Mouse (Mus musculus) midbrain, embryonic 15.5 days (tissue): ENCODE data around the gene Rack1. TPM values are rescaled to one million over a fixed set of nuclear protein-coding genes. Genes with fewer than 3 reads are reported as not detected.

Experiments
- ATAC-seq: fragments of 200-750 bp; cut with Nextera tagmentation; replicated peaks from 2 replicates; pipeline ENCODE4 v1.8.0; 2017; ENCODE audit warnings: moderate TSS enrichment
- H3K27ac ChIP-seq: fragments of 300-500 bp; sonication (generic); 2 replicates; pipeline ENCODE4 v1.5.1; 2015; ENCODE audit warnings: mild to moderate bottlenecking, inconsistent platforms
- H3K27me3 ChIP-seq: fragments of 300-500 bp; sonication (generic); replicated peaks from 2 replicates; pipeline ENCODE4 v1.6.1; 2015; ENCODE audit warnings: inconsistent platforms
- H3K36me3 ChIP-seq: fragments of 300-500 bp; sonication (generic); replicated peaks from 2 replicates; pipeline ENCODE4 v1.6.1; 2015; ENCODE audit warnings: inconsistent platforms
- H3K4me1 ChIP-seq: fragments of 300-500 bp; sonication (generic); 2 replicates; pipeline ENCODE4 v1.6.1; 2015; ENCODE audit warnings: inconsistent platforms
- H3K4me2 ChIP-seq: fragments of 300-500 bp; sonication (generic); 2 replicates; pipeline ENCODE4 v1.6.1; 2015; ENCODE audit warnings: inconsistent platforms, mild to moderate bottlenecking, moderate library complexity
- H3K4me3 ChIP-seq: fragments of 300-500 bp; sonication (generic); 2 replicates; pipeline ENCODE4 v1.5.1; 2015; ENCODE audit warnings: mild to moderate bottlenecking, inconsistent platforms
- H3K9ac ChIP-seq: fragments of 300-500 bp; sonication (generic); 2 replicates; pipeline ENCODE4 v1.6.1; 2015; ENCODE audit warnings: mild to moderate bottlenecking, inconsistent platforms
- H3K9me3 ChIP-seq: fragments of 300-500 bp; sonication (generic); 2 replicates; pipeline ENCODE4 v1.6.1; 2016; ENCODE audit warnings: inconsistent platforms
- WGBS: fragments of 180-500 bp; shearing (Covaris S2); methylation state at CpG from one replicate; pipeline ENCODE4 v1.1.7; 2015; ENCODE audit warnings: mixed read lengths; 5-methylcytosine and 5-hydroxymethylcytosine counted together
- polyA plus RNA-seq: library from polyadenylated mRNA; unstranded; fragments of >200 nt; fragmentation: Nextera tagmentation; extraction: Ambion mirVana; gene quantifications from 2 replicates; pipeline ENCODE4 v1.2.1, GENCODE M21; 2015

Gene Rack1
- polyA plus RNA-seq, 1 experiment from 2014 or later: 382 TPM

- WGBS: 69% methylated on average over 7 of the region's 7 CpGs
- H3K27ac ChIP-seq: no peak overlapping the region
- H3K27me3 ChIP-seq: no peaks in the 10 kb centered on the region
- peak overlapping the region; percentile 72; the same call in 1 of the 2 replicates for H3K9ac ChIP-seq
- ATAC-seq: no peak
- peak overlapping the region; percentile 77 for H3K4me2 ChIP-seq
- peaks cover 37% of the 10 kb centered on the region for H3K4me1 ChIP-seq
- no peaks in the 10 kb centered on the region for H3K9me3 ChIP-seq
- peaks cover 10% of the 10 kb centered on the region for H3K36me3 ChIP-seq
- no peak overlapping the region for H3K4me3 ChIP-seq
These were observed 1.8 kb upstream of the Rack1 start for GRCm38 (mm10) chr11:48798308-48798707.

- ATAC-seq: peak; percentile 43
- peak overlapping the region; percentile 72 for H3K9ac ChIP-seq
- WGBS: 10% methylated on average over 18 of the region's 18 CpGs
These were observed 880 bp upstream of the Rack1 start for GRCm38 (mm10) chr11:48798984-48799920.

DNA sequence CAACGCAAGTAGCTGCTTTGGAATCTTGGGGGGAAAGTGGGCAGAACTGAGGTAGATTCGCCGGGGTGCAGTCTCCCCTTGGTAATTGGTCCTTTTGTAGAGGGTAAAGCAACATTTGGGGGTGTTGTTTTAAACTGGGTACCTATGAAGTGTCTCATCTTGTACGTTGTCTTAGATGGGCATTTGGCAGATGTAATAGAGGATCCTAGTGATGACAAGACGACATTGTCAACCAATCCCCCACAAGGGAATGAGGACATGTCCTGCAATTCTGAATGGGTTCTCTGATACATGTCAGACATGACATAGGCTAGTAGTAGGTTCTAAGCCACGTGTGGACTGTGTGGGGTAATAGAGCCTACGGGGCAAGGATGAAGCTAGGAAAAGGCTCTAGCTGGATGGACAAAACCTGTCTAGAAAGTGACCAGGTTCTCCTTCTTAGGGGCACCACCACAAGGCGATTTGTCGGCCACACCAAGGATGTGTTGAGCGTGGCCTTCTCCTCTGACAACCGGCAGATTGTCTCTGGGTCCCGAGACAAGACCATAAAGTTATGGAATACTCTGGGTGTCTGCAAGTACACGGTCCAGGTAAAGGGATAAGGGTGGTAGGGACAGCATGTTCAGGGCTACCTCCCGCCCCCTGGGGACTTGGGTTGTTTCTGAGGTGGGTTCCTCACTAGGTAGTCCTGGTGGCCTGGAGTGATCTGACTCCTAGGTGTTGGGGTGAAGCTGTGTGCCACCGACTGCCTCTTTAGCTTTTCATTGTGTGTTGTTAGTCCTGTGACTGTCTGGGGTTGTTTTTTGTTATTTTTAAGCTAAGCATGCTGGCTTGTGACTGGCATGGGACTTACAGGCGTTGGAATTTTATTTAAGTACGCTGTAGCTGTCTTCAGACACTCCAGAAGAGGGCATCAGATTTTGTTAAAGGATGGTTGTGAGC lies 2.0 kb downstream of the Rack1 start:
- Histone ChIP-seq H3K4me1 (peaks cover 37% of the 10 kb centered on the region), H3K27ac (no peak overlapping the region), H3K4me2 (peak overlapping the region; percentile 77), H3K36me3 (peaks cover 45% of the 10 kb centered on the region), H3K4me3 (peak overlapping the region; percentile 62), H3K9me3 (no peaks in the 10 kb centered on the region), H3K27me3 (no peaks in the 10 kb centered on the region), H3K9ac (peak overlapping the region; percentile 72; the same call in 1 of the 2 replicates)
- ATAC-seq: no peak
- WGBS: 80% methylated on average over 17 of the region's 17 CpGs

More at GRCm38 (mm10) chr11:48798984-48799920, 880 bp upstream of the Rack1 start:
- peak overlapping the region; percentile 96 for H3K27ac ChIP-seq
- H3K9me3 ChIP-seq: no peaks in the 10 kb centered on the region
- H3K4me2 ChIP-seq: peak overlapping the region; percentile 77
- H3K4me3 ChIP-seq: peak overlapping the region; percentile 62
- no peaks in the 10 kb centered on the region for H3K27me3 ChIP-seq
- H3K36me3 ChIP-seq: peaks cover 19% of the 10 kb centered on the region
- peaks cover 37% of the 10 kb centered on the region for H3K4me1 ChIP-seq

GRCm38 (mm10) chr11:48803988-48804387 lies 3.9 kb downstream of the Rack1 start:
- H3K27me3 ChIP-seq: no peaks in the 10 kb centered on the region
- no peak for ATAC-seq
- peaks cover 54% of the 10 kb centered on the region for H3K36me3 ChIP-seq
- H3K4me1 ChIP-seq: peaks cover 23% of the 10 kb centered on the region
- H3K9me3 ChIP-seq: no peaks in the 10 kb centered on the region
- H3K4me2 ChIP-seq: no peak overlapping the region
- H3K4me3 ChIP-seq: no peak overlapping the region
- H3K9ac ChIP-seq: no peak overlapping the region
- H3K27ac ChIP-seq: no peak overlapping the region
- 98% methylated on average over 2 of the region's 2 CpGs for WGBS

DNA sequence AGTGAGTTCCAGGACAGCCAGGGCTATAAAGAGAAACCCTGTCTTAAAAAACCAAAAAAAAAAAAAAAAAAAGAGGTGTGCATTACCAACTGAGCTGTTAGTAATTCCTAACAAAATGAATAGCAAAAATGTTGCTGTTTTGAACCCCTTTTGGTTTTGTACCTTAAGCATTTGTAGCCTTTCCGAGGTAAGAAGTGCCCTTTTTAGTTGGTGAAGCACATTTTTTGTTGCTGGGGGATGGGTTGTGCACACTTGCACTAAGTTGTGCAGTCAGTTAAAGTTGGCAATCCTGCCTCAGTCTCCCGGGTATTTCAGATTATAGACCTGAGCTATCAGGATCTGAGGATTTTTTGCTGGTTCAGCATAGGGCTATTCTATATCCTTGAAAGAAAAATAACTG lies 4.8 kb downstream of the Rack1 start:
- Histone ChIP-seq H3K27ac (no peak overlapping the region), H3K9ac (no peak overlapping the region), H3K9me3 (no peaks in the 10 kb centered on the region), H3K4me2 (no peak overlapping the region), H3K4me1 (peaks cover 21% of the 10 kb centered on the region), H3K36me3 (peaks cover 62% of the 10 kb centered on the region), H3K27me3 (no peaks in the 10 kb centered on the region), H3K4me3 (no peak overlapping the region)
- ATAC-seq: no peak
- WGBS: 81% methylated on average over 2 of the region's 2 CpGs

DNA sequence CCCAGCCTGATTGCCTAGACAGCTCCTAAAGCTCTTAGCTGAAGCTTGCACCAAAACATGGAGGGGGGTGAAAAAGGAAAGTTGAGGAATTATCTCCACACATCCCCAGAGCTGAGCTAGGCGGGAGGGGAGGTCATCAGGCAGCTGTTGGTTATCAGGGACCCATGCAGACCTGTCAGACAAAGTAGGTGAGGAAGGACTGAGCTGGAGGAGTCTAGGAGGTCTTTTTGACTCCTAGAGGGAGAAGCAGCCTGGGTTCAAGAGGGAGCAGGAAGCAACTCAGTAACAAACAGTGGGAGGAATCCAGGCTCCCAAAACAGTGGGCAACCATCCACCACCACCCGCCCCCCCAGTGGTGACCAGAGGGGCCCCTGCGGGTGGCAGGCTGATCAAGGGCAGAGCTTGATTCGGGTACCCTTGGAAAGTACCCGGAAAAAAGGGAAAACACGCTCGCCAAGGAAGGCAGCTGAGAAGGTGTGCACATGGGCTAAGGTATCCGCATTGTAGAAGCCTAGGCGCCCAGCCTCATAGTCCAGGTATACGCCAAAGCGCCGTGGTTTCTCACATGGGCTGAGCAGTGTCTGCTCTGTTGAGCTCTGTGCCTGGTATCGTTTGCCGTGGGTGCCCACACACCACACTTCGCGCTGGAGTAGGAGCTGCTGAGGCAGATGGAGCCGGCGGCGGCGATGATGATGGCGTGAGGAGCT lies 6.9 kb downstream of the Rack1 start:
- Histone ChIP-seq H3K4me3 (no peak overlapping the region), H3K4me1 (peaks cover 11% of the 10 kb centered on the region), H3K27me3 (no peaks in the 10 kb centered on the region), H3K36me3 (peaks cover 76% of the 10 kb centered on the region), H3K27ac (no peak overlapping the region), H3K9ac (no peak overlapping the region), H3K9me3 (no peaks in the 10 kb centered on the region), H3K4me2 (no peak overlapping the region)
- 62% methylated on average over 21 of the region's 21 CpGs for WGBS
- ATAC-seq: peak; percentile 38; the same call in 1 of the 2 replicates

DNA sequence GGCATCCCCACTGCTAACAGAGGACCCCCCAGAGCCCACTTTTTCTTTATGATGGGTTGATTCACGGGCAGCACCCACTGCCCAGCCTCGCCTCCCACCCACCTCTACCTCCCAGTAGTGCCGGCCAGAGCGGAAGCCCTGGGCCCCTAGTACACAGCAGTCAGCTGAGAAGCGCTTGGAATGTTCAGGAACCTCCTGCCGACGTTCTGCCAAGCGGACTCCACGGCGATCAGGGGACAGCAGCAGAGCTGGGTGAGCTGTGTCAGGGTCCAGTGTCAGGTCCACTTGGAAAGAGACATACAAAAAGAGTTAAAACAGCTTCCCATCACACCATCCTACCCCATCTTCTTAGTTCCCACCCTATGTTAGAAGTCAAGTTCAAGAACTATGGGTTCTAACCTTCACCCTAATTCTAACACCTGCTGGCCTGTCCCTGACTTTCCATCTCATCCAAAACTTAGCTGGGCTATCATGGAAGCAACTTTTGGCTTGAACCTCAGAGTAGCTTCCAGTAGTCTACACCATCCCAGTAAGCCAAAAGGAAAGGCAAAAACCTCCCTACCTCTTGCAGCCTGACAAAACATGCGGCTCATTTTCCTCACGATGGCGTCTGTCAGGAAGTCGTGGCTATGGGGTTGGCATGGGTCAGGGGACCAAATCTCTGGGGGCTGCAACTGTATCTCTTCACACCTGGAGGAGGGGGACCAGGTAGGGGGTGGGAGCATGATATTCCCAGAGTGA lies 7.6 kb downstream of the Rack1 start:
- H3K9ac ChIP-seq: no peak overlapping the region
- no peaks in the 10 kb centered on the region for H3K27me3 ChIP-seq
- no peak overlapping the region for H3K4me2 ChIP-seq
- H3K27ac ChIP-seq: no peak overlapping the region
- 70% methylated on average over 14 of the region's 14 CpGs for WGBS
- H3K9me3 ChIP-seq: no peaks in the 10 kb centered on the region
- peaks cover 4% of the 10 kb centered on the region for H3K4me1 ChIP-seq
- ATAC-seq: no peak; the same call in 1 of the 2 replicates
- H3K4me3 ChIP-seq: no peak overlapping the region
- peaks cover 81% of the 10 kb centered on the region for H3K36me3 ChIP-seq

DNA sequence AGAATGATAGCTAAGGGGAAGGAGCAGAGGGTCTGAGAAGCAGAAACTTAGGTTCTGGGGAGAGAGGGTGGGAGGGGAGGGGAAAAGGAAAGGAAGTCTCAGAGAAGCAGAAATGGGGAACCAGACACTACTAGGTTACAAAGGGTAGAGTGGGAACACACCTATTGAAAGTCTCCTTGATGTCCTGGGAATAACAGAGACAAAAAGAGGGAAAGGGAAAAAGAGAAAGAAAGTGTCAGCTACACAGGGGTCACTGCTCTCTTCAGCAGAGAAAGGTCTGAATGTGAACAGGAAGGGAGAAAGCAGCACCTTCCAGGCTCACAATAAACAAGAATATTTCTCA lies 8.1 kb downstream of the Rack1 start:
- Histone ChIP-seq H3K9me3 (no peaks in the 10 kb centered on the region), H3K36me3 (peaks cover 79% of the 10 kb centered on the region), H3K9ac (no peak overlapping the region), H3K27ac (no peak overlapping the region), H3K4me3 (no peak overlapping the region), H3K27me3 (no peaks in the 10 kb centered on the region), H3K4me2 (no peak overlapping the region), H3K4me1 (peaks cover 4% of the 10 kb centered on the region; the same call in 1 of the 2 replicates)
- ATAC-seq: no peak

- 66% methylated on average over 16 of the region's 16 CpGs for WGBS
- Histone ChIP-seq H3K4me2 (no peak overlapping the region), H3K27me3 (no peaks in the 10 kb centered on the region), H3K27ac (peak overlapping the region; percentile 11; the same call in 1 of the 2 replicates), H3K36me3 (peaks cover 72% of the 10 kb centered on the region), H3K9me3 (no peaks in the 10 kb centered on the region), H3K4me3 (no peak overlapping the region), H3K9ac (no peak overlapping the region), H3K4me1 (peaks cover 9% of the 10 kb centered on the region; the same call in 1 of the 2 replicates)
- 0 out of 2 replicates have a peak, but pooled peaks have one; percentile 24 for ATAC-seq
These were observed 8.8 kb downstream of the Rack1 start for GRCm38 (mm10) chr11:48808737-48809433.

DNA sequence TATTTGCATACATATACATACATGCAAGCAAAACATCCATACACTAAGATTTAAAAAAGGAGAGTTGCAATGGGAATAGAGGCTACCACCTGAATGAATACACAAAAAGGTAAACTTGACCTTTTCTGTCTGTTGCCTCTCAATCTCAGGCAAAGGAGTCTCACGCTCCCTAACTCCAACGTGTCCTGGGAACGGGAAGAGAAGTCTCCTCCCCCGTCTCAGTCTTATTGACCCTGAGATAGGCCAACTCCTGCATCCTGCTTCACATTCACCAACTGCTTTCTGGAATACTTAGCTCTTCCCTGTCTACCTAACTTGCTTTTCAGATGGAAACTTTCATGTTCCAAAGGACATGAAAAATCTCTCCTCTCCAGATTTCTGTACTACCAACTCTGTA lies 9.3 kb downstream of the Rack1 start:
- Histone ChIP-seq H3K4me1 (peaks cover 14% of the 10 kb centered on the region), H3K27me3 (no peaks in the 10 kb centered on the region), H3K9ac (no peak overlapping the region), H3K4me2 (no peak overlapping the region), H3K4me3 (no peak overlapping the region), H3K36me3 (peaks cover 67% of the 10 kb centered on the region), H3K9me3 (no peaks in the 10 kb centered on the region), H3K27ac (0 out of 2 replicates have a peak overlapping the region, but pooled peaks have one; percentile 11)
- no peak for ATAC-seq
- 58% methylated on average over 4 of the region's 4 CpGs for whole genome bisulfite sequencing

GRCm38 (mm10) chr11:48810142-48810541 lies 10.0 kb downstream of the Rack1 start:
- Histone ChIP-seq H3K27me3 (no peaks in the 10 kb centered on the region), H3K9ac (no peak overlapping the region), H3K27ac (no peak overlapping the region), H3K4me3 (no peak overlapping the region), H3K4me1 (peaks cover 21% of the 10 kb centered on the region), H3K4me2 (no peak overlapping the region), H3K36me3 (peaks cover 61% of the 10 kb centered on the region), H3K9me3 (no peaks in the 10 kb centered on the region)
- no peak for ATAC-seq
- WGBS: 90% methylated on average over 2 of the region's 2 CpGs
